Comparison of ENCODE assay signal across 8 mouse cellular contexts in genomic region chr1:179231777-179232661, GRCm38 (mm10).
DNase-seq lines count a peak whose midpoint lies in the region; ATAC-seq lines count a peak whose summit lies in the region.

No protein-coding gene starts in this region.

- 26% methylated on average over 13 of the region's 13 CpGs for WGBS in forebrain, embryonic 16.5 days
- 35% methylated on average over 13 of the region's 13 CpGs for WGBS in lung, embryonic 16.5 days

- H3K9ac ChIP-seq in forebrain, embryonic 16.5 days (replicated peaks; ENCODE audit: low read depth, low read length) = peak overlapping the region; percentile 24; the same call in 1 of the 2 replicates
- H3K9ac ChIP-seq in lung, embryonic 16.5 days (ENCODE audit: low read length) = no peak overlapping the region

- peak overlapping the region; percentile 70 for H3K27ac ChIP-seq in forebrain, embryonic 16.5 days (ENCODE audit: low read length)
- H3K27ac ChIP-seq in lung, embryonic 16.5 days (ENCODE audit: low read length) = peak overlapping the region; percentile 47

- no peak overlapping the region; the same call in 1 of the 2 replicates for H3K4me2 ChIP-seq in forebrain, embryonic 16.5 days (ENCODE audit: low read length)
- no peak overlapping the region for H3K4me2 ChIP-seq in lung, embryonic 16.5 days (ENCODE audit: low read depth, low read length)

- H3K4me3 ChIP-seq in forebrain, embryonic 16.5 days (replicated peaks; ENCODE audit: low read length) = no peak overlapping the region
- H3K4me3 ChIP-seq in lung, embryonic 16.5 days (ENCODE audit: low read length) = no peak overlapping the region

- H3K9me3 ChIP-seq in forebrain, embryonic 16.5 days (ENCODE audit: control insufficient read depth, low read length) = no peaks in the 10 kb centered on the region
- no peaks in the 10 kb centered on the region for H3K9me3 ChIP-seq in lung, embryonic 16.5 days (ENCODE audit: control insufficient read depth, low read length)

- no peaks in the 10 kb centered on the region for H3K27me3 ChIP-seq in forebrain, embryonic 16.5 days (replicated peaks; ENCODE audit: control insufficient read depth, insufficient read depth, low read length)
- H3K27me3 ChIP-seq in lung, embryonic 16.5 days (ENCODE audit: control insufficient read depth, insufficient read depth, low read depth, low read length) = no peaks in the 10 kb centered on the region

- ATAC-seq in forebrain, embryonic 16.5 days = peak; percentile 95
- ATAC-seq in lung, embryonic 16.5 days (ENCODE audit: low read depth) = peak; percentile 82

- DNase-seq in Muller cell, postnatal 12 days (ENCODE audit: inconsistent ontology term) = peak; percentile 62
- peak; percentile 82 for DNase-seq in cerebellum, adult 11-12 months
- peak; percentile 76 for DNase-seq in heart, postnatal 4 days
- peak; percentile 66 to 91 for DNase-seq in layer of hippocampus, adult 18-20 months (ENCODE audit: low spot score in 2 of 2)
- DNase-seq in ovary, postnatal 36 days (ENCODE audit: low spot score) = peak; percentile 62
- peak; percentile 60 for DNase-seq in thymus, postnatal 25 days

- no peaks in the 10 kb centered on the region for H3K36me3 ChIP-seq in forebrain, embryonic 16.5 days (ENCODE audit: control insufficient read depth, insufficient read depth)
- no peaks in the 10 kb centered on the region for H3K36me3 ChIP-seq in lung, embryonic 16.5 days (ENCODE audit: control insufficient read depth, insufficient read depth, low read length)

- peaks cover 4% of the 10 kb centered on the region for H3K4me1 ChIP-seq in forebrain, embryonic 16.5 days (replicated peaks; ENCODE audit: control insufficient read depth, insufficient read depth, low read length)
- H3K4me1 ChIP-seq in lung, embryonic 16.5 days (replicated peaks; ENCODE audit: control insufficient read depth, insufficient read depth, low read length) = 0 out of 2 replicates have a peak, but pooled peaks cover 3% of the 10 kb centered on the region
